Comparison of ENCODE assay signal across 9 mouse cellular contexts in the genomic region with DNA sequence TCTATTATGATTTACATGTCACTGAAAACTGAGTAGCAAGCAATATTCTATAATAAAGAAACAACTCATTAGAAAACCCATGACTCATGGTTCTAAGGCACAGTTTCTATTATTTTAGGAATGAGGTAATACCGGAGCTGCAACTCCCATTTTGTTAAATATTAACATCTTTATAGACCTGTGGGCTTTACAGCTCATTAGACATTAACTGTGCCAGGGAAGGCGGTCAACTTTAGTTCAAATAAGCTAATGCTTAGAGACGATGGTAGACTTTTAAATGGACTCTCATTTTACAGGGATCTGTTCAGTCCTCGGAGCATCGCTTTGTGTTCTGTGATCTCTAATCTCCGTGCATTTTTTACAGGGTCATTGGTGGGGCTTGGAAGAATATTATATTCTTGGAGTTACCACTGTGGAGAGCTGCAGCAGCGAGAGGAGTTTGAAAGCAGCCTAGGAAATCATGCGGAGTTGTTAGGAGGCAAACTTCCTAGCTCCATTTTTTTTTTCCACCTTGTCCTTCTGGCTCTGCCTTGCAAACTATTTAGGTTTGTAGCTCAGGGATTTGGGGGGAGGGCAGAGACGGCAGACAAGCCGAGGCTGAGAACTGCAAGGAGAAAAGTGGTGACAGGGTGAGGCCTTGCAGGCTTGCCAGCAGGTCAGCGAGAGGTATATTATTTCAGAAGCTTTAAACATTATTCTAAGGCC.
DNase-seq lines count a peak whose midpoint lies in the region; ATAC-seq lines count a peak whose summit lies in the region.
"Had no signal": no experiment of that assay in that cellular context is flagged by ENCODE, and none has a peak within 500 bp of the region (broad histone marks: within the 10 kb centered on the region; RNA-seq: fewer than 3 reads in every experiment).

No protein-coding gene starts in this region.

- H3K9me3 ChIP-seq in kidney, embryonic 14.5 days (ENCODE audit: control insufficient read depth, low read length), result no peaks in the 10 kb centered on the region
- H3K9me3 ChIP-seq in midbrain, embryonic 13.5 days, result no peaks in the 10 kb centered on the region
- H3K9me3 ChIP-seq: megakaryocyte, embryonic 14.5 days had no signal

- ATAC-seq in kidney, embryonic 14.5 days (ENCODE audit: low FRiP score, low TSS enrichment), result peak; percentile 88
- no peak for ATAC-seq in midbrain, embryonic 13.5 days

- no peak overlapping the region for H3K4me3 ChIP-seq in kidney, embryonic 14.5 days (ENCODE audit: low read length)
- no peak overlapping the region for H3K4me3 ChIP-seq in midbrain, embryonic 13.5 days (replicated peaks)
- H3K4me3 ChIP-seq: megakaryocyte, embryonic 14.5 days had no signal

- H3K27ac ChIP-seq in kidney, embryonic 14.5 days (ENCODE audit: low read depth, low read length), result peak overlapping the region; percentile 94
- no peak overlapping the region for H3K27ac ChIP-seq in midbrain, embryonic 13.5 days

- no peaks in the 10 kb centered on the region for H3K36me3 ChIP-seq in kidney, embryonic 14.5 days (ENCODE audit: control insufficient read depth, insufficient read depth, low read length)
- H3K36me3 ChIP-seq in midbrain, embryonic 13.5 days, result no peaks in the 10 kb centered on the region

- H3K4me2 ChIP-seq in kidney, embryonic 14.5 days (replicated peaks; ENCODE audit: low read depth, low read length), result peak overlapping the region; percentile 38
- H3K4me2 ChIP-seq in midbrain, embryonic 13.5 days (replicated peaks), result peak overlapping the region; percentile 29

- no peak overlapping the region for H3K9ac ChIP-seq in kidney, embryonic 14.5 days (ENCODE audit: low read depth, low read length)
- no peak overlapping the region for H3K9ac ChIP-seq in midbrain, embryonic 13.5 days (replicated peaks)

- H3K4me1 ChIP-seq in kidney, embryonic 14.5 days (ENCODE audit: control insufficient read depth, insufficient read depth, low read length), result peaks cover 20% of the 10 kb centered on the region; the same call in 1 of the 2 replicates
- H3K4me1 ChIP-seq in midbrain, embryonic 13.5 days (replicated peaks), result peaks cover 17% of the 10 kb centered on the region
- H3K4me1 ChIP-seq: megakaryocyte, embryonic 14.5 days had no signal

- H3K27me3 ChIP-seq in kidney, embryonic 14.5 days (ENCODE audit: control insufficient read depth, insufficient read depth, low read length), result no peaks in the 10 kb centered on the region
- no peaks in the 10 kb centered on the region for H3K27me3 ChIP-seq in midbrain, embryonic 13.5 days
- H3K27me3 ChIP-seq: megakaryocyte, embryonic 14.5 days had no signal

- 24% methylated on average over 11 of the region's 11 CpGs for WGBS in kidney, embryonic 14.5 days
- 27% methylated on average over 11 of the region's 11 CpGs for WGBS in midbrain, embryonic 13.5 days

- DNase-seq in right cerebral cortex, adult 18-20 months, result peak; percentile 7
- DNase-seq in right cerebral cortex, postnatal 36 days (ENCODE audit: low spot score in 2 of 2), result no peak
- DNase-seq in gastrocnemius, adult 8-10 months (ENCODE audit: low spot score in 2 of 2), result peak; percentile 13 to 54
- no peak for DNase-seq in layer of hippocampus, adult 9-11 months
- no peak for DNase-seq in c-Kit-positive CD71-positive TER-119-positive erythroid progenitor cells, embryonic 14.5 days (ENCODE audit: low spot score)
- DNase-seq in layer of hippocampus, adult 11-12 months (ENCODE audit: low spot score), result no peak

Comparison
In these comparisons a context has a peak if more than half of its experiments do, and no peak if none do; other contexts are left out.
1. DNase-seq: peak in right cerebral cortex, adult 18-20 months (single experiment) and gastrocnemius, adult 8-10 months (2 of 2); none in right cerebral cortex, postnatal 36 days (0 of 2), layer of hippocampus, adult 9-11 months (single experiment), c-Kit-positive CD71-positive TER-119-positive erythroid progenitor cells, embryonic 14.5 days (single experiment) and layer of hippocampus, adult 11-12 months (single experiment).